Mouse (Mus musculus) heart, embryonic 12.5 days (tissue): ENCODE data around the gene Chrd. TPM values are rescaled to one million over a fixed set of nuclear protein-coding genes. Genes with fewer than 3 reads are reported as not detected.

Source experiments
- ATAC-seq: fragments of 200-750 bp; cut with Nextera tagmentation; 2 replicates; pipeline ENCODE4 v1.8.0; 2017; ENCODE audit warnings: moderate TSS enrichment, moderate library complexity; ENCODE audit not compliant: insufficient number of reproducible peaks, low FRiP score
- H3K27ac ChIP-seq: fragments of 300-500 bp; sonication (generic); 2 replicates; pipeline ENCODE4 v1.5.1; 2016; ENCODE audit warnings: mild to moderate bottlenecking, moderate library complexity; ENCODE audit not compliant: poor library complexity, severe bottlenecking
- H3K27me3 ChIP-seq: fragments of 300-500 bp; sonication (generic); replicated peaks from 2 replicates; pipeline ENCODE4 v1.6.1; 2016; ENCODE audit warnings: mild to moderate bottlenecking, moderate library complexity
- H3K36me3 ChIP-seq: fragments of 300-500 bp; sonication (generic); 2 replicates; pipeline ENCODE4 v1.6.1; 2016; ENCODE audit warnings: mild to moderate bottlenecking, moderate library complexity
- H3K4me1 ChIP-seq: fragments of 300-500 bp; sonication (generic); replicated peaks from 2 replicates; pipeline ENCODE4 v1.6.1; 2016; ENCODE audit warnings: mild to moderate bottlenecking
- H3K4me2 ChIP-seq: fragments of 300-500 bp; sonication (generic); 2 replicates; pipeline ENCODE4 v1.6.1; 2016; ENCODE audit warnings: mild to moderate bottlenecking, moderate library complexity
- H3K4me3 ChIP-seq: fragments of 300-500 bp; sonication (generic); 2 replicates; pipeline ENCODE4 v1.5.1; 2016; ENCODE audit warnings: mild to moderate bottlenecking
- H3K9ac ChIP-seq: fragments of 300-500 bp; sonication (generic); 2 replicates; pipeline ENCODE4 v1.6.1; 2016; ENCODE audit warnings: mild to moderate bottlenecking, moderate library complexity
- H3K9me3 ChIP-seq: fragments of 300-500 bp; sonication (generic); replicated peaks from 2 replicates; pipeline ENCODE4 v1.6.1; 2016; ENCODE audit warnings: mild to moderate bottlenecking, moderate library complexity
- WGBS: fragments of 180-500 bp; shearing (Covaris S2); methylation state at CpG from one replicate; pipeline ENCODE4 v1.1.7; 2016; 5-methylcytosine and 5-hydroxymethylcytosine counted together
- polyA plus RNA-seq: library from polyadenylated mRNA; unstranded; fragments of >200 nt; fragmentation: Nextera tagmentation; extraction: Ambion mirVana; gene quantifications from 2 replicates; pipeline ENCODE4 v1.2.1, GENCODE M21; 2016

The Chrd gene
- polyA plus RNA-seq, 1 experiment from 2014 or later = 0.54 TPM

- no peak overlapping the region for H3K27ac ChIP-seq
- whole genome bisulfite sequencing = 84% methylated on average over 2 of the region's 2 CpGs
- no peak overlapping the region for H3K4me3 ChIP-seq
- no peaks in the 10 kb centered on the region for H3K36me3 ChIP-seq
- H3K4me1 ChIP-seq = no peaks in the 10 kb centered on the region
- H3K9me3 ChIP-seq = no peaks in the 10 kb centered on the region
- ATAC-seq = no peak
- H3K9ac ChIP-seq = no peak overlapping the region
- H3K27me3 ChIP-seq = no peaks in the 10 kb centered on the region
- no peak overlapping the region for H3K4me2 ChIP-seq
Observed at GRCm38 (mm10) chr16:20783891-20784290, 51.0 kb downstream of the Chrd start.

- H3K4me1 ChIP-seq = no peaks in the 10 kb centered on the region
- no peaks in the 10 kb centered on the region for H3K9me3 ChIP-seq
- no peaks in the 10 kb centered on the region for H3K27me3 ChIP-seq
- no peak overlapping the region for H3K4me3 ChIP-seq
- no peak overlapping the region for H3K9ac ChIP-seq
- H3K4me2 ChIP-seq = no peak overlapping the region
- no peaks in the 10 kb centered on the region for H3K36me3 ChIP-seq
- ATAC-seq = no peak
- no peak overlapping the region for H3K27ac ChIP-seq
Observed at GRCm38 (mm10) chr16:20784754-20785153, 51.8 kb downstream of the Chrd start.

GRCm38 (mm10) chr16:20786556-20786955 lies 53.6 kb downstream of the Chrd start:
- 81% methylated on average over 6 of the region's 6 CpGs for whole genome bisulfite sequencing
- H3K27ac ChIP-seq = no peak overlapping the region
- H3K4me1 ChIP-seq = no peaks in the 10 kb centered on the region
- no peaks in the 10 kb centered on the region for H3K36me3 ChIP-seq
- H3K4me3 ChIP-seq = no peak overlapping the region
- H3K4me2 ChIP-seq = no peak overlapping the region
- H3K27me3 ChIP-seq = no peaks in the 10 kb centered on the region
- no peak for ATAC-seq
- H3K9ac ChIP-seq = no peak overlapping the region
- H3K9me3 ChIP-seq = no peaks in the 10 kb centered on the region

- Histone ChIP-seq H3K27ac (no peak overlapping the region), H3K9me3 (no peaks in the 10 kb centered on the region), H3K4me1 (no peaks in the 10 kb centered on the region), H3K9ac (no peak overlapping the region), H3K4me3 (no peak overlapping the region), H3K36me3 (no peaks in the 10 kb centered on the region), H3K27me3 (no peaks in the 10 kb centered on the region), H3K4me2 (no peak overlapping the region)
- WGBS = 59% methylated on average over 6 of the region's 6 CpGs
- ATAC-seq = no peak
Observed at GRCm38 (mm10) chr16:20791803-20792202, 58.9 kb downstream of the Chrd start.

Other genes with a start within 250 kb of the Chrd start
- gene Eif2b5, start 234.3 kb upstream of the Chrd start, polyA plus RNA-seq = 89.6 and 94.4 TPM in 2 replicates
- 31.1 and 34.1 TPM in 2 replicates for gene Dvl3, start 216.1 kb upstream of the Chrd start, polyA plus RNA-seq
- gene Ap2m1, start 197.6 kb upstream of the Chrd start, polyA plus RNA-seq = 487 and 490 TPM in 2 replicates
- gene Abcf3, start 184.6 kb upstream of the Chrd start, polyA plus RNA-seq = 55.2 and 55.4 TPM in 2 replicates
- gene Vwa5b2, start 143.7 kb upstream of the Chrd start, polyA plus RNA-seq = 0.43 and 0.53 TPM in 2 replicates
- gene Eef1akmt4, start 121.5 kb upstream of the Chrd start, polyA plus RNA-seq = 16.3 and 20.1 TPM in 2 replicates
- 0.62 TPM in 1 of 2 replicates, not detected in the other for gene Gm49333, start 121.5 kb upstream of the Chrd start, polyA plus RNA-seq
- gene Alg3, start 121.4 kb upstream of the Chrd start, polyA plus RNA-seq = 31.7 and 32.4 TPM in 2 replicates
- gene Camk2n2, start 111.8 kb upstream of the Chrd start, polyA plus RNA-seq = 0.43 and 0.58 TPM in 2 replicates
- gene Ece2, start 103.3 kb upstream of the Chrd start, polyA plus RNA-seq = 0.55 and 1.2 TPM in 2 replicates
- 286 and 288 TPM in 2 replicates for gene Psmd2, start 81.5 kb upstream of the Chrd start, polyA plus RNA-seq
- gene Eif4g1, start 64.8 kb upstream of the Chrd start, polyA plus RNA-seq = 169 and 179 TPM in 2 replicates
- gene Fam131a, start 39.9 kb upstream of the Chrd start, polyA plus RNA-seq = 4.0 and 5.2 TPM in 2 replicates
- 45.0 and 50.5 TPM in 2 replicates for gene Polr2h, start 15.5 kb upstream of the Chrd start, polyA plus RNA-seq
- 6.2 and 7.0 TPM in 2 replicates for gene Clcn2, start 15.4 kb upstream of the Chrd start, polyA plus RNA-seq
- 0.14 and 0.22 TPM in 2 replicates for gene Thpo, start 1.4 kb downstream of the Chrd start, polyA plus RNA-seq